Mouse (Mus musculus): ENCODE measurements at regions not wholly inside any gene's neighbourhood (a gene's known extent, or its start where the extent isn't known, plus 50 kb on each side); places are given as distances from the start of the nearest gene placed in this dataset.
A peak's percentile ranks its signal among the peaks of the same experiment; 100 is the strongest.

GRCm38 (mm10) chr10:67819534-67819933 lies 92.9 kb downstream of the Zfp365 start:
- ATAC-seq (ENCODE audit: borderline replicate concordance, extremely low read depth, low FRiP score, low TSS enrichment) = no peak
- Histone ChIP-seq H3K27ac (no peak overlapping the region), H3K36me3 (no peaks in the 10 kb centered on the region), H3K4me3 (no peak overlapping the region), H3K9me3 (no peaks in the 10 kb centered on the region), H3K9ac (no peak overlapping the region), H3K27me3 (no peaks in the 10 kb centered on the region), H3K4me2 (no peak overlapping the region), H3K4me1 (no peaks in the 10 kb centered on the region)
- WGBS = 64% methylated on average over 8 of the region's 8 CpGs

GRCm38 (mm10) chr10:67813901-67814300 lies 98.6 kb downstream of the Zfp365 start:
- H3K27me3 ChIP-seq = no peaks in the 10 kb centered on the region
- no peak overlapping the region for H3K4me2 ChIP-seq
- 75% methylated on average over 4 of the region's 4 CpGs for WGBS
- no peak overlapping the region for H3K9ac ChIP-seq
- H3K27ac ChIP-seq = no peak overlapping the region
- no peaks in the 10 kb centered on the region for H3K36me3 ChIP-seq
- ATAC-seq (ENCODE audit: borderline replicate concordance, extremely low read depth, low FRiP score, low TSS enrichment) = no peak
- no peaks in the 10 kb centered on the region for H3K9me3 ChIP-seq
- H3K4me3 ChIP-seq = no peak overlapping the region
- H3K4me1 ChIP-seq = no peaks in the 10 kb centered on the region

- Histone ChIP-seq H3K9ac (no peak overlapping the region), H3K9me3 (no peaks in the 10 kb centered on the region), H3K36me3 (no peaks in the 10 kb centered on the region), H3K27me3 (no peaks in the 10 kb centered on the region), H3K4me2 (no peak overlapping the region), H3K4me3 (no peak overlapping the region), H3K27ac (no peak overlapping the region), H3K4me1 (no peaks in the 10 kb centered on the region)
- 23% methylated on average over 4 of the region's 4 CpGs for WGBS
- no peak for ATAC-seq (ENCODE audit: borderline replicate concordance, extremely low read depth, low FRiP score, low TSS enrichment)
These were observed 107.3 kb downstream of the Zfp365 start for GRCm38 (mm10) chr10:67805131-67805530.

GRCm38 (mm10) chr10:67804637-67805036 lies 107.8 kb downstream of the Zfp365 start:
- Histone ChIP-seq H3K9me3 (no peaks in the 10 kb centered on the region), H3K27ac (no peak overlapping the region), H3K36me3 (no peaks in the 10 kb centered on the region), H3K9ac (no peak overlapping the region), H3K4me3 (no peak overlapping the region), H3K4me2 (no peak overlapping the region), H3K27me3 (no peaks in the 10 kb centered on the region), H3K4me1 (no peaks in the 10 kb centered on the region)
- ATAC-seq (ENCODE audit: borderline replicate concordance, extremely low read depth, low FRiP score, low TSS enrichment) = no peak
- 67% methylated on average over 12 of the region's 12 CpGs for WGBS

GRCm38 (mm10) chr10:67802156-67802555 lies 110.3 kb downstream of the Zfp365 start:
- no peaks in the 10 kb centered on the region for H3K9me3 ChIP-seq
- WGBS = 85% methylated on average over 8 of the region's 8 CpGs
- no peak overlapping the region for H3K4me2 ChIP-seq
- no peaks in the 10 kb centered on the region for H3K27me3 ChIP-seq
- no peaks in the 10 kb centered on the region for H3K4me1 ChIP-seq
- H3K27ac ChIP-seq = no peak overlapping the region
- H3K4me3 ChIP-seq = no peak overlapping the region
- ATAC-seq (ENCODE audit: borderline replicate concordance, extremely low read depth, low FRiP score, low TSS enrichment) = no peak
- H3K36me3 ChIP-seq = no peaks in the 10 kb centered on the region
- H3K9ac ChIP-seq = no peak overlapping the region

GRCm38 (mm10) chr10:67801619-67802018 lies 110.8 kb downstream of the Zfp365 start:
- Histone ChIP-seq H3K27me3 (no peaks in the 10 kb centered on the region), H3K4me2 (no peak overlapping the region), H3K36me3 (no peaks in the 10 kb centered on the region), H3K9ac (no peak overlapping the region), H3K4me1 (no peaks in the 10 kb centered on the region), H3K9me3 (no peaks in the 10 kb centered on the region), H3K27ac (no peak overlapping the region), H3K4me3 (no peak overlapping the region)
- no peak for ATAC-seq (ENCODE audit: borderline replicate concordance, extremely low read depth, low FRiP score, low TSS enrichment)
- WGBS = 85% methylated on average over 1 of the region's 1 CpGs

GRCm38 (mm10) chr10:67798991-67799390 lies 113.5 kb downstream of the Zfp365 start:
- Histone ChIP-seq H3K9ac (no peak overlapping the region), H3K4me3 (no peak overlapping the region), H3K27me3 (no peaks in the 10 kb centered on the region), H3K4me1 (no peaks in the 10 kb centered on the region), H3K9me3 (no peaks in the 10 kb centered on the region), H3K27ac (no peak overlapping the region), H3K4me2 (no peak overlapping the region), H3K36me3 (no peaks in the 10 kb centered on the region)
- no peak for ATAC-seq (ENCODE audit: borderline replicate concordance, extremely low read depth, low FRiP score, low TSS enrichment)
- 91% methylated on average over 10 of the region's 10 CpGs for WGBS

- Histone ChIP-seq H3K27me3 (no peaks in the 10 kb centered on the region), H3K9ac (no peak overlapping the region), H3K27ac (no peak overlapping the region), H3K4me2 (no peak overlapping the region), H3K9me3 (no peaks in the 10 kb centered on the region), H3K36me3 (no peaks in the 10 kb centered on the region), H3K4me3 (no peak overlapping the region), H3K4me1 (peaks cover 17% of the 10 kb centered on the region)
- 52% methylated on average over 3 of the region's 3 CpGs for WGBS
- no peak for ATAC-seq (ENCODE audit: borderline replicate concordance, extremely low read depth, low FRiP score, low TSS enrichment)
These were observed 119.3 kb downstream of the Zfp365 start for GRCm38 (mm10) chr10:67793206-67793605.

GRCm38 (mm10) chr10:67789651-67790050 lies 122.8 kb downstream of the Zfp365 start:
- Histone ChIP-seq H3K4me2 (no peak overlapping the region; the same call in 1 of the 2 replicates), H3K4me3 (no peak overlapping the region), H3K9ac (no peak overlapping the region), H3K27ac (peak overlapping the region; percentile 37; the same call in 1 of the 2 replicates), H3K9me3 (no peaks in the 10 kb centered on the region), H3K27me3 (no peaks in the 10 kb centered on the region), H3K36me3 (no peaks in the 10 kb centered on the region), H3K4me1 (peaks cover 23% of the 10 kb centered on the region)
- 61% methylated on average over 12 of the region's 12 CpGs for WGBS
- ATAC-seq (ENCODE audit: borderline replicate concordance, extremely low read depth, low FRiP score, low TSS enrichment) = no peak

GRCm38 (mm10) chr10:67788116-67788515 lies 124.3 kb downstream of the Zfp365 start:
- Histone ChIP-seq H3K4me2 (no peak overlapping the region; the same call in 1 of the 2 replicates), H3K27me3 (no peaks in the 10 kb centered on the region), H3K4me3 (no peak overlapping the region), H3K36me3 (no peaks in the 10 kb centered on the region), H3K9me3 (no peaks in the 10 kb centered on the region), H3K4me1 (peaks cover 22% of the 10 kb centered on the region), H3K9ac (no peak overlapping the region), H3K27ac (no peak overlapping the region)
- no peak for ATAC-seq (ENCODE audit: borderline replicate concordance, extremely low read depth, low FRiP score, low TSS enrichment)
- WGBS = 29% methylated on average over 6 of the region's 6 CpGs

GRCm38 (mm10) chr10:67785563-67785962 lies 126.9 kb downstream of the Zfp365 start:
- peaks cover 17% of the 10 kb centered on the region for H3K4me1 ChIP-seq
- no peak overlapping the region for H3K27ac ChIP-seq
- peak; percentile 59; the same call in 1 of the 2 replicates for ATAC-seq (ENCODE audit: borderline replicate concordance, extremely low read depth, low FRiP score, low TSS enrichment)
- 42% methylated on average over 2 of the region's 2 CpGs for WGBS
- H3K4me3 ChIP-seq = no peak overlapping the region
- H3K9me3 ChIP-seq = no peaks in the 10 kb centered on the region
- no peak overlapping the region for H3K9ac ChIP-seq
- H3K27me3 ChIP-seq = no peaks in the 10 kb centered on the region
- H3K36me3 ChIP-seq = no peaks in the 10 kb centered on the region
- H3K4me2 ChIP-seq = no peak overlapping the region

GRCm38 (mm10) chr10:67778341-67778740 lies 134.1 kb downstream of the Zfp365 start:
- Histone ChIP-seq H3K27ac (no peak overlapping the region; the same call in 1 of the 2 replicates), H3K4me2 (peak overlapping the region; percentile 8; the same call in 1 of the 2 replicates)
- no peak; the same call in 1 of the 2 replicates for ATAC-seq (ENCODE audit: borderline replicate concordance, extremely low read depth, low FRiP score, low TSS enrichment)

GRCm38 (mm10) chr10:67777721-67778120 lies 134.7 kb downstream of the Zfp365 start:
- Histone ChIP-seq H3K4me3 (no peak overlapping the region), H3K4me2 (no peak overlapping the region), H3K9ac (no peak overlapping the region), H3K36me3 (no peaks in the 10 kb centered on the region), H3K27ac (no peak overlapping the region), H3K9me3 (no peaks in the 10 kb centered on the region), H3K27me3 (no peaks in the 10 kb centered on the region), H3K4me1 (no peaks in the 10 kb centered on the region)
- WGBS = 80% methylated on average over 7 of the region's 7 CpGs
- ATAC-seq (ENCODE audit: borderline replicate concordance, extremely low read depth, low FRiP score, low TSS enrichment) = no peak

More at GRCm38 (mm10) chr10:67778341-67778740, 134.1 kb downstream of the Zfp365 start:
- H3K27me3 ChIP-seq = no peaks in the 10 kb centered on the region
- H3K4me1 ChIP-seq = no peaks in the 10 kb centered on the region
- H3K36me3 ChIP-seq = no peaks in the 10 kb centered on the region
- 67% methylated on average over 10 of the region's 10 CpGs for WGBS
- no peaks in the 10 kb centered on the region for H3K9me3 ChIP-seq
- no peak overlapping the region for H3K4me3 ChIP-seq
- no peak overlapping the region for H3K9ac ChIP-seq

Measured in lung, embryonic 15.5 days (tissue).